8 mouse cellular contexts compared by ENCODE assay signal in the genomic region with DNA sequence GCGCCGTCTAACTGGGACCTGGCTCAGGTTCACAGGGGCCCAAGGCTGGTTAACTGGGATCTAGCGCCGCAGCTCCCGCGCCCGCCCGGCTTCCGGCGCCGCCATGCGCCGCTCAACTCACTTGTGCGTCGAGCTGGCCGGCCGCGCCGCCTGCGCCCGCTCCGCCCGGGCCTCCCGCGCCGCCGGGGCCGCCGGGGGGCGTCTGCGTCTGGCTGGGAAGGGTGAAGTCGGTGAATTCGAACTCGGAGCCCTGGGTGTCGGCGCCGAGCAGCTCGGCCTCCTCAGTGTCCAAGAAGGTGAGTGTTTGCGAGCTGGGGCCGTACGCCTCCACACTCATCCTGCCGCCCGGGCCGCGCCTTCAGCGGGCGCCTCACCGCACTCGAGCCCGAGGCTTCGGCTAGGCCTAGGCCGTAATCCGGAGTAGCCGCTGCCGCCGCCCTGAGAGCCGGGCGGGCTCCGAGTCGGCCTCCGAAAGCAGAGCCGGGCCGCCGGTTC. TPM values are rescaled to one million over a fixed set of nuclear protein-coding genes. Genes with fewer than 3 reads are reported as not detected.
A peak's percentile ranks its signal among the peaks of the same experiment; 100 is the strongest.
DNase-seq lines count a peak whose midpoint lies in the region; ATAC-seq lines count a peak whose summit lies in the region.

No protein-coding gene starts in this region.

- ATAC-seq in hindbrain, embryonic 14.5 days (ENCODE audit: low FRiP score) = peak; percentile 55
- ATAC-seq in liver, embryonic 11.5 days (replicated peaks; ENCODE audit: low FRiP score) = peak; percentile 16; the same call in 1 of the 2 replicates

- H3K36me3 ChIP-seq in embryonic facial prominence, embryonic 10.5 days (replicated peaks) = peaks cover 40% of the 10 kb centered on the region
- peaks cover 11% of the 10 kb centered on the region; the same call in 1 of the 2 replicates for H3K36me3 ChIP-seq in hindbrain, embryonic 14.5 days (replicated peaks; ENCODE audit: control insufficient read depth, insufficient read depth)
- H3K36me3 ChIP-seq in liver, embryonic 11.5 days (ENCODE audit: control insufficient read depth, insufficient read depth, low read length) = peaks cover 9% of the 10 kb centered on the region; the same call in 1 of the 2 replicates

- H3K9me3 ChIP-seq in embryonic facial prominence, embryonic 10.5 days = no peaks in the 10 kb centered on the region
- no peaks in the 10 kb centered on the region for H3K9me3 ChIP-seq in hindbrain, embryonic 14.5 days (ENCODE audit: control insufficient read depth, low read length)
- H3K9me3 ChIP-seq in liver, embryonic 11.5 days (ENCODE audit: control insufficient read depth, low read length) = no peaks in the 10 kb centered on the region

- H3K4me2 ChIP-seq in hindbrain, embryonic 14.5 days (replicated peaks) = peak overlapping the region; percentile 99
- H3K4me2 ChIP-seq in liver, embryonic 11.5 days = peak overlapping the region; percentile 99

- peak overlapping the region; percentile 96 for H3K27ac ChIP-seq in embryonic facial prominence, embryonic 10.5 days (replicated peaks)
- peak overlapping the region; percentile 85 for H3K27ac ChIP-seq in hindbrain, embryonic 14.5 days
- peak overlapping the region; percentile 93 for H3K27ac ChIP-seq in liver, embryonic 11.5 days (ENCODE audit: low read depth, low read length)

- peak overlapping the region; percentile 99 for H3K4me3 ChIP-seq in embryonic facial prominence, embryonic 10.5 days
- H3K4me3 ChIP-seq in hindbrain, embryonic 14.5 days (replicated peaks; ENCODE audit: low read length) = peak overlapping the region; percentile 97
- peak overlapping the region; percentile 96 for H3K4me3 ChIP-seq in liver, embryonic 11.5 days (ENCODE audit: low read depth, low read length)

- H3K4me1 ChIP-seq in embryonic facial prominence, embryonic 10.5 days = peaks cover 59% of the 10 kb centered on the region
- peaks cover 30% of the 10 kb centered on the region for H3K4me1 ChIP-seq in hindbrain, embryonic 14.5 days (replicated peaks; ENCODE audit: control insufficient read depth, insufficient read depth, low read length)
- peaks cover 69% of the 10 kb centered on the region for H3K4me1 ChIP-seq in liver, embryonic 11.5 days (replicated peaks; ENCODE audit: control insufficient read depth, insufficient read depth, low read length)

- DNase-seq in spleen, adult 12 weeks (ENCODE audit: low spot score) = peak; percentile 60
- no peak for DNase-seq in spleen, adult 18-20 months
- no peak for DNase-seq in embryonic facial prominence, embryonic 10.5 days (ENCODE audit: low spot score)
- no peak for DNase-seq in hindbrain, embryonic 14.5 days (ENCODE audit: low spot score)
- DNase-seq in liver, embryonic 11.5 days (ENCODE audit: low spot score) = peak; percentile 74
- DNase-seq in spleen, postnatal 4 days (ENCODE audit: low spot score in 2 of 2) = peak; percentile 71 to 89
- DNase-seq in frontal cortex, postnatal 14 days (ENCODE audit: low spot score in 2 of 2) = no peak
- no peak for DNase-seq in ovary, postnatal 36 days (ENCODE audit: low spot score)

- no peaks in the 10 kb centered on the region for H3K27me3 ChIP-seq in embryonic facial prominence, embryonic 10.5 days (replicated peaks; ENCODE audit: low read depth, poor library complexity, severe bottlenecking)
- no peaks in the 10 kb centered on the region for H3K27me3 ChIP-seq in hindbrain, embryonic 14.5 days (ENCODE audit: control insufficient read depth, insufficient read depth, low read length)
- H3K27me3 ChIP-seq in liver, embryonic 11.5 days (replicated peaks; ENCODE audit: control insufficient read depth, insufficient read depth, low read length) = no peaks in the 10 kb centered on the region

- under 1% methylated on average over 64 of the region's 64 CpGs for WGBS in embryonic facial prominence, embryonic 10.5 days
- WGBS in hindbrain, embryonic 14.5 days = 0% methylated on average over 63 of the region's 64 CpGs
- under 1% methylated on average over 64 of the region's 64 CpGs for WGBS in liver, embryonic 11.5 days

- H3K9ac ChIP-seq in hindbrain, embryonic 14.5 days = peak overlapping the region; percentile 98
- peak overlapping the region; percentile 100 for H3K9ac ChIP-seq in liver, embryonic 11.5 days (ENCODE audit: low read depth, low read length)

RNA-seq across cellular contexts. Expression of gene Upf1, which starts 0.4 kb away (rescaled TPM):
- 21.9 and 22.1 TPM in 2 replicates for polyA plus RNA-seq in embryonic facial prominence, embryonic 10.5 days (2016; fragmentation: Nextera tagmentation; extraction: Ambion mirVana)
- 17.3 and 17.9 TPM in 2 replicates for polyA plus RNA-seq in hindbrain, embryonic 14.5 days (2014; fragmentation: Nextera tagmentation; extraction: Ambion mirVana)
- polyA plus RNA-seq in liver, embryonic 11.5 days (2014; fragmentation: Nextera tagmentation; extraction: Ambion mirVana) = 21.1 and 23.7 TPM in 2 replicates

RNA-seq across cellular contexts. Expression of gene Comp, which starts 20.7 kb away (rescaled TPM):
- 0.19 and 0.37 TPM in 2 replicates for polyA plus RNA-seq in embryonic facial prominence, embryonic 10.5 days (2016; fragmentation: Nextera tagmentation; extraction: Ambion mirVana)
- polyA plus RNA-seq in hindbrain, embryonic 14.5 days (2014; fragmentation: Nextera tagmentation; extraction: Ambion mirVana) = 0.10 and 0.27 TPM in 2 replicates
- 0.43 and 0.48 TPM in 2 replicates for polyA plus RNA-seq in liver, embryonic 11.5 days (2014; fragmentation: Nextera tagmentation; extraction: Ambion mirVana)

RNA-seq across cellular contexts. Expression of gene Gdf1, which starts 23.1 kb away (rescaled TPM):
- polyA plus RNA-seq in embryonic facial prominence, embryonic 10.5 days (2016; fragmentation: Nextera tagmentation; extraction: Ambion mirVana) = 5.6 and 5.7 TPM in 2 replicates
- 0.23 and 3.2 TPM in 2 replicates for polyA plus RNA-seq in hindbrain, embryonic 14.5 days (2014; fragmentation: Nextera tagmentation; extraction: Ambion mirVana)
- 1.6 and 2.6 TPM in 2 replicates for polyA plus RNA-seq in liver, embryonic 11.5 days (2014; fragmentation: Nextera tagmentation; extraction: Ambion mirVana)

RNA-seq across cellular contexts. Expression of gene Cers1, which starts 37.1 kb away (rescaled TPM):
- 2.3 and 4.1 TPM in 2 replicates for polyA plus RNA-seq in embryonic facial prominence, embryonic 10.5 days (2016; fragmentation: Nextera tagmentation; extraction: Ambion mirVana)
- 42.9 TPM in 2 replicates for polyA plus RNA-seq in hindbrain, embryonic 14.5 days (2014; fragmentation: Nextera tagmentation; extraction: Ambion mirVana)
- polyA plus RNA-seq in liver, embryonic 11.5 days (2014; fragmentation: Nextera tagmentation; extraction: Ambion mirVana) = 1.1 and 1.2 TPM in 2 replicates

RNA-seq across cellular contexts. Expression of gene Cope, which starts 50.4 kb away (rescaled TPM):
- 293 and 297 TPM in 2 replicates for polyA plus RNA-seq in embryonic facial prominence, embryonic 10.5 days (2016; fragmentation: Nextera tagmentation; extraction: Ambion mirVana)
- polyA plus RNA-seq in hindbrain, embryonic 14.5 days (2014; fragmentation: Nextera tagmentation; extraction: Ambion mirVana) = 256 and 288 TPM in 2 replicates
- polyA plus RNA-seq in liver, embryonic 11.5 days (2014; fragmentation: Nextera tagmentation; extraction: Ambion mirVana) = 281 and 298 TPM in 2 replicates

Comparison
In these comparisons a context has a peak if more than half of its experiments do, and no peak if none do; other contexts are left out.
1. DNase-seq: peak in spleen, adult 12 weeks (single experiment), liver, embryonic 11.5 days (single experiment) and spleen, postnatal 4 days (2 of 2); none in spleen, adult 18-20 months (0 of 2), embryonic facial prominence, embryonic 10.5 days (single experiment), hindbrain, embryonic 14.5 days (single experiment), frontal cortex, postnatal 14 days (0 of 2) and ovary, postnatal 36 days (single experiment).
2. Peak in every context shown above with its lines, with median percentiles within 50 percentile points of each other: H3K27ac ChIP-seq and H3K4me3 ChIP-seq.